Mouse (Mus musculus): ENCODE results near the gene Exosc3. TPM values are rescaled to one million over a fixed set of nuclear protein-coding genes. Genes with fewer than 3 reads are reported as not detected.

Gene Exosc3
- polyA plus RNA-seq, 1 experiment from 2014 or later, result 143 TPM

GRCm38 (mm10) chr4:45305536-45305935 lies 37.0 kb downstream of the Exosc3 start:
- H3K9ac ChIP-seq (ENCODE audit: low read depth, low read length), result no peak overlapping the region
- no peaks in the 10 kb centered on the region for H3K4me1 ChIP-seq (replicated peaks; ENCODE audit: control insufficient read depth, insufficient read depth, low read length)
- peaks cover 25% of the 10 kb centered on the region for H3K36me3 ChIP-seq (ENCODE audit: control insufficient read depth, insufficient read depth, low read length)
- 94% methylated on average over 14 of the region's 14 CpGs for WGBS
- no peak overlapping the region for H3K4me2 ChIP-seq
- H3K27ac ChIP-seq (ENCODE audit: low read depth, low read length), result no peak overlapping the region
- no peak overlapping the region for H3K4me3 ChIP-seq (ENCODE audit: low read depth, low read length)
- no peaks in the 10 kb centered on the region for H3K27me3 ChIP-seq (replicated peaks; ENCODE audit: control insufficient read depth, insufficient read depth, low read length)
- no peak for ATAC-seq (replicated peaks; ENCODE audit: low FRiP score)
- no peaks in the 10 kb centered on the region for H3K9me3 ChIP-seq (ENCODE audit: control insufficient read depth, low read length)
- no peak for DNase-seq (ENCODE audit: low spot score)

GRCm38 (mm10) chr4:45296662-45297564 lies 45.6 kb downstream of the Exosc3 start, which contains the start of gene Trmt10b:
Trmt10b (plus strand) TSS chr4:45297127.
- Histone ChIP-seq H3K27me3 (replicated peaks; ENCODE audit: control insufficient read depth, insufficient read depth, low read length) (no peaks in the 10 kb centered on the region), H3K4me3 (ENCODE audit: low read depth, low read length) (peak within 1 kb of the TSS; percentile 76), H3K9ac (ENCODE audit: low read depth, low read length) (peak within 1 kb of the TSS; percentile 72), H3K4me2 (peak within 1 kb of the TSS; percentile 81), H3K9me3 (ENCODE audit: control insufficient read depth, low read length) (no peaks in the 10 kb centered on the region), H3K36me3 (ENCODE audit: control insufficient read depth, insufficient read depth, low read length) (no peaks in the 10 kb centered on the region), H3K27ac (ENCODE audit: low read depth, low read length) (0 out of 2 replicates have a peak within 1 kb of the TSS, but pooled peaks have one; percentile 11), H3K4me1 (replicated peaks; ENCODE audit: control insufficient read depth, insufficient read depth, low read length) (peaks cover 5% of the 10 kb centered on the region; the same call in 1 of the 2 replicates)
- peak; percentile 74 for DNase-seq (ENCODE audit: low spot score)
- 19% methylated on average over 27 of the region's 27 CpGs for WGBS
- peak; percentile 87 for ATAC-seq (replicated peaks; ENCODE audit: low FRiP score)

GRCm38 (mm10) chr4:45287906-45288305 lies 54.6 kb downstream of the Exosc3 start:
- no peak for ATAC-seq (replicated peaks; ENCODE audit: low FRiP score)
- 66% methylated on average over 5 of the region's 5 CpGs for WGBS
- no peak for DNase-seq (ENCODE audit: low spot score)

GRCm38 (mm10) chr4:45286318-45286717 lies 56.2 kb downstream of the Exosc3 start:
- no peak overlapping the region for H3K4me2 ChIP-seq
- no peaks in the 10 kb centered on the region for H3K9me3 ChIP-seq (ENCODE audit: control insufficient read depth, low read length)
- no peak overlapping the region for H3K4me3 ChIP-seq (ENCODE audit: low read depth, low read length)
- H3K27ac ChIP-seq (ENCODE audit: low read depth, low read length), result no peak overlapping the region
- DNase-seq (ENCODE audit: low spot score) (no peak), ATAC-seq (replicated peaks; ENCODE audit: low FRiP score) (no peak)
- no peaks in the 10 kb centered on the region for H3K27me3 ChIP-seq (replicated peaks; ENCODE audit: control insufficient read depth, insufficient read depth, low read length)
- 44% methylated on average over 3 of the region's 3 CpGs for WGBS
- no peaks in the 10 kb centered on the region for H3K36me3 ChIP-seq (ENCODE audit: control insufficient read depth, insufficient read depth, low read length)
- H3K4me1 ChIP-seq (replicated peaks; ENCODE audit: control insufficient read depth, insufficient read depth, low read length), result no peaks in the 10 kb centered on the region
- no peak overlapping the region for H3K9ac ChIP-seq (ENCODE audit: low read depth, low read length)

More at GRCm38 (mm10) chr4:45287906-45288305, 54.6 kb downstream of the Exosc3 start:
- H3K36me3 ChIP-seq (ENCODE audit: control insufficient read depth, insufficient read depth, low read length), result no peaks in the 10 kb centered on the region
- no peaks in the 10 kb centered on the region for H3K9me3 ChIP-seq (ENCODE audit: control insufficient read depth, low read length)
- no peaks in the 10 kb centered on the region for H3K4me1 ChIP-seq (replicated peaks; ENCODE audit: control insufficient read depth, insufficient read depth, low read length)
- no peak overlapping the region for H3K27ac ChIP-seq (ENCODE audit: low read depth, low read length)
- no peak overlapping the region for H3K4me2 ChIP-seq
- no peak overlapping the region for H3K9ac ChIP-seq (ENCODE audit: low read depth, low read length)
- H3K4me3 ChIP-seq (ENCODE audit: low read depth, low read length), result no peak overlapping the region
- no peaks in the 10 kb centered on the region for H3K27me3 ChIP-seq (replicated peaks; ENCODE audit: control insufficient read depth, insufficient read depth, low read length)

GRCm38 (mm10) chr4:45279981-45280548 lies 62.5 kb downstream of the Exosc3 start:
- Histone ChIP-seq H3K36me3 (ENCODE audit: control insufficient read depth, insufficient read depth, low read length) (no peaks in the 10 kb centered on the region; the same call in 1 of the 2 replicates), H3K4me2 (no peak overlapping the region), H3K9me3 (ENCODE audit: control insufficient read depth, low read length) (no peaks in the 10 kb centered on the region), H3K4me1 (replicated peaks; ENCODE audit: control insufficient read depth, insufficient read depth, low read length) (no peaks in the 10 kb centered on the region), H3K4me3 (ENCODE audit: low read depth, low read length) (no peak overlapping the region), H3K27me3 (replicated peaks; ENCODE audit: control insufficient read depth, insufficient read depth, low read length) (no peaks in the 10 kb centered on the region), H3K9ac (ENCODE audit: low read depth, low read length) (no peak overlapping the region), H3K27ac (ENCODE audit: low read depth, low read length) (no peak overlapping the region)
- ATAC-seq (replicated peaks; ENCODE audit: low FRiP score), result 0 out of 2 replicates have a peak, but pooled peaks have one; percentile 47
- WGBS, result 16% methylated on average over 4 of the region's 4 CpGs
- no peak for DNase-seq (ENCODE audit: low spot score)

- Histone ChIP-seq H3K36me3 (ENCODE audit: control insufficient read depth, insufficient read depth, low read length) (no peaks in the 10 kb centered on the region; the same call in 1 of the 2 replicates), H3K27ac (ENCODE audit: low read depth, low read length) (no peak overlapping the region), H3K4me3 (ENCODE audit: low read depth, low read length) (no peak overlapping the region), H3K27me3 (replicated peaks; ENCODE audit: control insufficient read depth, insufficient read depth, low read length) (no peaks in the 10 kb centered on the region), H3K4me2 (no peak overlapping the region), H3K4me1 (replicated peaks; ENCODE audit: control insufficient read depth, insufficient read depth, low read length) (no peaks in the 10 kb centered on the region), H3K9ac (ENCODE audit: low read depth, low read length) (no peak overlapping the region), H3K9me3 (ENCODE audit: control insufficient read depth, low read length) (no peaks in the 10 kb centered on the region)
- WGBS, result 59% methylated on average over 8 of the region's 8 CpGs
- ATAC-seq (replicated peaks; ENCODE audit: low FRiP score), result no peak
- no peak for DNase-seq (ENCODE audit: low spot score)
Measured at GRCm38 (mm10) chr4:45279292-45279691, 63.2 kb downstream of the Exosc3 start.

GRCm38 (mm10) chr4:45275770-45276169 lies 66.8 kb downstream of the Exosc3 start:
- ATAC-seq (replicated peaks; ENCODE audit: low FRiP score) (no peak), DNase-seq (ENCODE audit: low spot score) (no peak)
- no peaks in the 10 kb centered on the region for H3K9me3 ChIP-seq (ENCODE audit: control insufficient read depth, low read length)
- H3K36me3 ChIP-seq (ENCODE audit: control insufficient read depth, insufficient read depth, low read length), result no peaks in the 10 kb centered on the region; the same call in 1 of the 2 replicates
- H3K9ac ChIP-seq (ENCODE audit: low read depth, low read length), result no peak overlapping the region
- H3K4me2 ChIP-seq, result no peak overlapping the region
- no peak overlapping the region for H3K4me3 ChIP-seq (ENCODE audit: low read depth, low read length)
- H3K27me3 ChIP-seq (replicated peaks; ENCODE audit: control insufficient read depth, insufficient read depth, low read length), result no peaks in the 10 kb centered on the region
- no peak overlapping the region for H3K27ac ChIP-seq (ENCODE audit: low read depth, low read length)
- H3K4me1 ChIP-seq (replicated peaks; ENCODE audit: control insufficient read depth, insufficient read depth, low read length), result no peaks in the 10 kb centered on the region
- WGBS, result 85% methylated on average over 8 of the region's 8 CpGs

GRCm38 (mm10) chr4:45271041-45271452 lies 71.5 kb downstream of the Exosc3 start:
- Histone ChIP-seq H3K27me3 (replicated peaks; ENCODE audit: control insufficient read depth, insufficient read depth, low read length) (no peaks in the 10 kb centered on the region), H3K9me3 (ENCODE audit: control insufficient read depth, low read length) (no peaks in the 10 kb centered on the region), H3K36me3 (ENCODE audit: control insufficient read depth, insufficient read depth, low read length) (no peaks in the 10 kb centered on the region; the same call in 1 of the 2 replicates), H3K4me1 (replicated peaks; ENCODE audit: control insufficient read depth, insufficient read depth, low read length) (peaks cover 12% of the 10 kb centered on the region), H3K4me2 (no peak overlapping the region), H3K9ac (ENCODE audit: low read depth, low read length) (no peak overlapping the region), H3K4me3 (ENCODE audit: low read depth, low read length) (no peak overlapping the region), H3K27ac (ENCODE audit: low read depth, low read length) (no peak overlapping the region)
- ATAC-seq (replicated peaks; ENCODE audit: low FRiP score) (no peak), DNase-seq (ENCODE audit: low spot score) (no peak)
- WGBS, result 82% methylated on average over 10 of the region's 10 CpGs
